ENCODE assay signal across 8 mouse cellular contexts in the genomic region with DNA sequence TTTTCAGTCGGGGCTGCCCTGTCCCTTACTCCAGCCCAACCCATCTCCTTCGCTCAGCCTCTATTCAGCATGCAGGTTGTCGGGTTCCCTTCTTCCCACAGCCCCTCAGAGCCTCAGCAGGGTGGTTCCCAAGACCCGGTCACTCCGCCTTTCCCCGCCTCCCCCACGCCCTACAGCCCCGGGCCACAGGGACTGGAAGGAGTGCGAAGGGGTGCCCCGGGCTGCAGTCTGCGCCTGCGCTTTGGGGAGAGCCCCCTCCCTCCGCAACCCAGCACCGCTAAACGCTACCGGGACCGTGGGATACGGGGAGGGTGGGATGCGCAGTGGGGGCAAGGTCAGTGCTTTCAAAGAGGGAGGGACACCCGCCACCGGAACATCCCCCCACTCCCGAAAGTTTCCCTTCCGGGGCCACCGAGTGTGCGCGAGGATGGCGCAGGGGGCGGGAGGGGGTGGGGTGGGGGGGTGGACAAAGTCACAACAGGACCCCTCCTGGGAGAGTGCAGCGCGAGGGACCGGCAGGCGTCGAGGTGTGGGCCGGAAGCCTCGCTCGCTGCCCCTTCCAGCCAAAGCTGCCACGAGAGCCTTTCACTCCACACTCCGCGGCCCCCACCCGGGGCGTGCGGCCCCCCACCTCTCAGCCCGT. TPM values are rescaled to one million over a fixed set of nuclear protein-coding genes. Genes with fewer than 3 reads are reported as not detected.
DNase-seq lines count a peak whose midpoint lies in the region; ATAC-seq and TF ChIP-seq lines count a peak whose summit lies in the region.

No protein-coding gene starts in this region.

- DNase-seq in A20 (ENCODE audit: low read depth, low spot score) = peak; percentile 68
- DNase-seq in adrenal gland, adult 8-10 months = peak; percentile 69
- peak; percentile 85 for DNase-seq in heart, embryonic 10.5 days (ENCODE audit: low spot score)
- DNase-seq in thymus, adult 2 months = peak; percentile 67

- H3K27ac ChIP-seq in embryonic facial prominence, embryonic 12.5 days = peak overlapping the region; percentile 88
- peak overlapping the region; percentile 90 for H3K27ac ChIP-seq in heart, embryonic 10.5 days
- peak overlapping the region; percentile 88 for H3K27ac ChIP-seq in kidney, embryonic 16.5 days (ENCODE audit: low read length)
- H3K27ac ChIP-seq in liver, embryonic 16.5 days (ENCODE audit: low read length) = no peak overlapping the region; the same call in 1 of the 2 replicates
- peak overlapping the region; percentile 72 for H3K27ac ChIP-seq in neural tube, embryonic 12.5 days
- H3K27ac ChIP-seq in thymus, adult 2 months (ENCODE audit: control insufficient read depth, insufficient read depth, low read length) = no peak overlapping the region; the same call in 1 of the 2 replicates

- peak; percentile 61 for ATAC-seq in embryonic facial prominence, embryonic 12.5 days (ENCODE audit: insufficient number of reproducible peaks, insufficient read depth, low FRiP score, low TSS enrichment)
- peak; percentile 77 for ATAC-seq in kidney, embryonic 16.5 days (ENCODE audit: low FRiP score, low TSS enrichment)
- ATAC-seq in liver, embryonic 16.5 days (ENCODE audit: low read depth) = peak; percentile 23
- peak; percentile 80 for ATAC-seq in neural tube, embryonic 12.5 days (ENCODE audit: low FRiP score, low read depth)

- H3K9me3 ChIP-seq in embryonic facial prominence, embryonic 12.5 days = no peaks in the 10 kb centered on the region
- H3K9me3 ChIP-seq in heart, embryonic 10.5 days = no peaks in the 10 kb centered on the region
- no peaks in the 10 kb centered on the region for H3K9me3 ChIP-seq in kidney, embryonic 16.5 days (ENCODE audit: low read length)
- no peaks in the 10 kb centered on the region for H3K9me3 ChIP-seq in liver, embryonic 16.5 days (replicated peaks; ENCODE audit: control insufficient read depth, low read length)
- H3K9me3 ChIP-seq in neural tube, embryonic 12.5 days = no peaks in the 10 kb centered on the region

- WGBS in embryonic facial prominence, embryonic 12.5 days = under 1% methylated on average over 39 of the region's 43 CpGs
- WGBS in heart, embryonic 10.5 days = under 1% methylated on average over 38 of the region's 43 CpGs
- 0% methylated on average over 41 of the region's 43 CpGs for WGBS in kidney, embryonic 16.5 days
- 1% methylated on average over 40 of the region's 43 CpGs for WGBS in liver, embryonic 16.5 days (ENCODE audit: insufficient replicate concordance)
- under 1% methylated on average over 42 of the region's 43 CpGs for WGBS in neural tube, embryonic 12.5 days
- WGBS in thymus, adult 2 months = 1% methylated on average over 36 of the region's 43 CpGs

- H3K4me2 ChIP-seq in embryonic facial prominence, embryonic 12.5 days (replicated peaks) = peak overlapping the region; percentile 65
- peak overlapping the region; percentile 68 for H3K4me2 ChIP-seq in kidney, embryonic 16.5 days (replicated peaks; ENCODE audit: low read depth, low read length)
- peak overlapping the region; percentile 88 for H3K4me2 ChIP-seq in liver, embryonic 16.5 days (ENCODE audit: low read depth, low read length)
- H3K4me2 ChIP-seq in neural tube, embryonic 12.5 days (replicated peaks) = peak overlapping the region; percentile 86

- H3K9ac ChIP-seq in embryonic facial prominence, embryonic 12.5 days = peak overlapping the region; percentile 78
- peak overlapping the region; percentile 78 for H3K9ac ChIP-seq in kidney, embryonic 16.5 days (replicated peaks; ENCODE audit: low read length)
- H3K9ac ChIP-seq in liver, embryonic 16.5 days (ENCODE audit: low read depth, low read length) = peak overlapping the region; percentile 44; the same call in 1 of the 2 replicates
- H3K9ac ChIP-seq in neural tube, embryonic 12.5 days = peak overlapping the region; percentile 78

- H3K36me3 ChIP-seq in embryonic facial prominence, embryonic 12.5 days = peaks cover 16% of the 10 kb centered on the region
- H3K36me3 ChIP-seq in heart, embryonic 10.5 days = peaks cover 25% of the 10 kb centered on the region
- no peaks in the 10 kb centered on the region for H3K36me3 ChIP-seq in kidney, embryonic 16.5 days (ENCODE audit: insufficient read depth, low read length)
- H3K36me3 ChIP-seq in liver, embryonic 16.5 days (ENCODE audit: control insufficient read depth, insufficient read depth) = no peaks in the 10 kb centered on the region
- H3K36me3 ChIP-seq in neural tube, embryonic 12.5 days = no peaks in the 10 kb centered on the region; the same call in 1 of the 2 replicates
- H3K36me3 ChIP-seq in thymus, adult 2 months (ENCODE audit: control insufficient read depth, insufficient read depth, low read length) = no peaks in the 10 kb centered on the region

- H3K4me3 ChIP-seq in embryonic facial prominence, embryonic 12.5 days = peak overlapping the region; percentile 86
- peak overlapping the region; percentile 80 for H3K4me3 ChIP-seq in heart, embryonic 10.5 days
- peak overlapping the region; percentile 78 for H3K4me3 ChIP-seq in kidney, embryonic 16.5 days (ENCODE audit: low read length)
- H3K4me3 ChIP-seq in liver, embryonic 16.5 days (ENCODE audit: low read depth, low read length) = peak overlapping the region; percentile 67
- peak overlapping the region; percentile 79 for H3K4me3 ChIP-seq in neural tube, embryonic 12.5 days
- peak overlapping the region; percentile 70 for H3K4me3 ChIP-seq in thymus, adult 2 months (ENCODE audit: control insufficient read depth, insufficient read depth, low read length)

- TF ChIP-seq CTCF in thymus, adult 2 months (IDR thresholded peaks at IDR 0.05; ENCODE audit: borderline replicate concordance, control insufficient read depth, extremely low read depth, insufficient read depth, low read length, poor library complexity) = no peak

- no peaks in the 10 kb centered on the region for H3K27me3 ChIP-seq in embryonic facial prominence, embryonic 12.5 days
- no peaks in the 10 kb centered on the region for H3K27me3 ChIP-seq in heart, embryonic 10.5 days (ENCODE audit: insufficient read depth, poor library complexity, severe bottlenecking)
- H3K27me3 ChIP-seq in kidney, embryonic 16.5 days (ENCODE audit: insufficient read depth, low read length) = no peaks in the 10 kb centered on the region
- H3K27me3 ChIP-seq in liver, embryonic 16.5 days (ENCODE audit: control insufficient read depth, insufficient read depth, low read depth, low read length) = peaks cover 9% of the 10 kb centered on the region
- no peaks in the 10 kb centered on the region for H3K27me3 ChIP-seq in neural tube, embryonic 12.5 days (replicated peaks)
- H3K27me3 ChIP-seq in thymus, adult 2 months (ENCODE audit: control insufficient read depth, insufficient read depth, low read length) = no peaks in the 10 kb centered on the region

- peaks cover 27% of the 10 kb centered on the region for H3K4me1 ChIP-seq in embryonic facial prominence, embryonic 12.5 days
- peaks cover 55% of the 10 kb centered on the region for H3K4me1 ChIP-seq in heart, embryonic 10.5 days
- H3K4me1 ChIP-seq in kidney, embryonic 16.5 days (ENCODE audit: insufficient read depth, low read length) = peaks cover 20% of the 10 kb centered on the region
- H3K4me1 ChIP-seq in liver, embryonic 16.5 days (ENCODE audit: control insufficient read depth, low read depth, low read length) = peaks cover 11% of the 10 kb centered on the region
- H3K4me1 ChIP-seq in neural tube, embryonic 12.5 days = peaks cover 49% of the 10 kb centered on the region
- peaks cover 26% of the 10 kb centered on the region for H3K4me1 ChIP-seq in thymus, adult 2 months (replicated peaks; ENCODE audit: control insufficient read depth, insufficient read depth, low read length)

- TF ChIP-seq POLR2A in thymus, adult 2 months (IDR thresholded peaks at IDR 0.05; ENCODE audit: control insufficient read depth, extremely low read depth, insufficient read depth, low read length, poor library complexity) = no peak

RNA-seq across cellular contexts. Expression of a gene that starts 0.5 kb away (rescaled TPM):
- total RNA-seq in adrenal gland, adult 8-10 months (2022) = 10 to 100 TPM; 20.2 to 54.8 (median 28.3) TPM
- polyA plus RNA-seq in embryonic facial prominence, embryonic 12.5 days (2016; fragmentation: Nextera tagmentation; extraction: Ambion mirVana) = 11.6 and 12.3 TPM in 2 replicates
- polyA plus RNA-seq in heart, embryonic 10.5 days (2016; fragmentation: Nextera tagmentation; extraction: Ambion mirVana) = 10.7 and 12.8 TPM in 2 replicates
- polyA plus RNA-seq in kidney, embryonic 16.5 days (2015; fragmentation: Nextera tagmentation; extraction: Ambion mirVana) = 9.3 and 10.9 TPM in 2 replicates
- polyA plus RNA-seq in liver, embryonic 16.5 days (2015; fragmentation: Nextera tagmentation; extraction: Ambion mirVana) = 0.57 and 0.92 TPM in 2 replicates
- polyA plus RNA-seq in neural tube, embryonic 12.5 days (2016; fragmentation: Nextera tagmentation; extraction: Ambion mirVana) = 15.4 and 17.2 TPM in 2 replicates
- 48.1 and 48.6 TPM in 2 replicates for polyA plus RNA-seq in thymus, adult 2 months (2012; rRNA removed)

RNA-seq across cellular contexts. Expression of a gene that starts 17.4 kb away (rescaled TPM):
- 1 to 10 TPM; 5.2 to 8.1 (median 7.1) TPM for total RNA-seq in adrenal gland, adult 8-10 months (2022)
- polyA plus RNA-seq in embryonic facial prominence, embryonic 12.5 days (2016; fragmentation: Nextera tagmentation; extraction: Ambion mirVana) = 14.6 and 16.3 TPM in 2 replicates
- 11.8 and 13.7 TPM in 2 replicates for polyA plus RNA-seq in heart, embryonic 10.5 days (2016; fragmentation: Nextera tagmentation; extraction: Ambion mirVana)
- 16.8 and 18.2 TPM in 2 replicates for polyA plus RNA-seq in kidney, embryonic 16.5 days (2015; fragmentation: Nextera tagmentation; extraction: Ambion mirVana)
- polyA plus RNA-seq in liver, embryonic 16.5 days (2015; fragmentation: Nextera tagmentation; extraction: Ambion mirVana) = 4.7 and 5.0 TPM in 2 replicates
- polyA plus RNA-seq in neural tube, embryonic 12.5 days (2016; fragmentation: Nextera tagmentation; extraction: Ambion mirVana) = 17.0 and 17.4 TPM in 2 replicates
- 12.4 and 13.7 TPM in 2 replicates for polyA plus RNA-seq in thymus, adult 2 months (2012; rRNA removed)

Comparison
In these comparisons a context has a peak if more than half of its experiments do, and no peak if none do; other contexts are left out.
1. ATAC-seq: peak in every context shown above with its lines; median percentile 80 in neural tube, embryonic 12.5 days; 77 in kidney, embryonic 16.5 days; 61 in embryonic facial prominence, embryonic 12.5 days; 23 in liver, embryonic 16.5 days.
2. H3K27ac ChIP-seq: peak in embryonic facial prominence, embryonic 12.5 days (single experiment), heart, embryonic 10.5 days (single experiment), kidney, embryonic 16.5 days (single experiment) and neural tube, embryonic 12.5 days (single experiment); none in liver, embryonic 16.5 days (single experiment) and thymus, adult 2 months (single experiment).
3. Peak in every context shown above with its lines, with median percentiles within 50 percentile points of each other: DNase-seq, H3K4me2 ChIP-seq, H3K4me3 ChIP-seq and H3K9ac ChIP-seq.